Mouse (Mus musculus) forebrain, embryonic 11.5 days (tissue): Measurements from ENCODE around the gene E2f3. TPM values are rescaled to one million over a fixed set of nuclear protein-coding genes. Genes with fewer than 3 reads are reported as not detected.
A peak's percentile ranks its signal among the peaks of the same experiment; 100 is the strongest.

ENCODE experiments used
- ATAC-seq: fragments of 200-750 bp; cut with Nextera tagmentation; replicated peaks from 2 replicates; pipeline ENCODE4 v1.8.0; 2017; ENCODE audit warnings: moderate TSS enrichment; ENCODE audit not compliant: low FRiP score
- DNase-seq: peaks from one replicate; pipeline ENCODE4 v3.0.0-alpha.2; 2017; ENCODE audit warnings: low spot score
- H3K27ac ChIP-seq: fragments of 300-500 bp; sonication (generic); 2 replicates; pipeline ENCODE4 v1.5.1; 2014; ENCODE audit warnings: low read depth, low read length
- H3K27me3 ChIP-seq: fragments of 300-500 bp; sonication (generic); 2 replicates; pipeline ENCODE4 v1.6.1; 2014; ENCODE audit warnings: mild to moderate bottlenecking, low read length, mixed read lengths; ENCODE audit not compliant: control insufficient read depth, insufficient read depth
- H3K36me3 ChIP-seq: fragments of 300-500 bp; sonication (generic); 2 replicates; pipeline ENCODE4 v1.6.1; 2014; ENCODE audit warnings: mild to moderate bottlenecking, low read length, moderate library complexity, mixed read lengths; ENCODE audit not compliant: control insufficient read depth, insufficient read depth
- H3K4me1 ChIP-seq: fragments of 300-500 bp; sonication (generic); replicated peaks from 2 replicates; pipeline ENCODE4 v1.6.1; 2014; ENCODE audit warnings: low read length, mixed read lengths; ENCODE audit not compliant: control insufficient read depth, insufficient read depth
- H3K4me2 ChIP-seq: fragments of 300-500 bp; sonication (generic); 2 replicates; pipeline ENCODE4 v1.6.1; 2014; ENCODE audit warnings: low read depth, mild to moderate bottlenecking, low read length, moderate library complexity, mixed read lengths; ENCODE audit not compliant: severe bottlenecking
- H3K4me3 ChIP-seq: fragments of 300-500 bp; sonication (generic); 2 replicates; pipeline ENCODE4 v1.5.1; 2014; ENCODE audit warnings: low read depth, low read length
- H3K9ac ChIP-seq: fragments of 300-500 bp; sonication (generic); 2 replicates; pipeline ENCODE4 v1.6.1; 2014; ENCODE audit warnings: low read length
- H3K9me3 ChIP-seq: fragments of 300-500 bp; sonication (generic); 2 replicates; pipeline ENCODE4 v1.6.1; 2016; ENCODE audit warnings: low read length, mixed read lengths; ENCODE audit not compliant: control insufficient read depth
- WGBS: fragments of 180-500 bp; shearing (Covaris S2); extraction: QIAGEN DNeasy Blood & Tissue Kit; methylation state at CpG from one replicate; pipeline ENCODE4 v1.1.7; 2014; 5-methylcytosine and 5-hydroxymethylcytosine counted together
- polyA plus RNA-seq: library from polyadenylated mRNA; unstranded; fragments of >200 nt; fragmentation: Nextera tagmentation; extraction: Ambion mirVana; gene quantifications from 2 replicates; pipeline ENCODE4 v1.2.1, GENCODE M21; 2014

E2f3 gene
- polyA plus RNA-seq, 1 experiment from 2014 or later, result 23.1 TPM

DNA sequence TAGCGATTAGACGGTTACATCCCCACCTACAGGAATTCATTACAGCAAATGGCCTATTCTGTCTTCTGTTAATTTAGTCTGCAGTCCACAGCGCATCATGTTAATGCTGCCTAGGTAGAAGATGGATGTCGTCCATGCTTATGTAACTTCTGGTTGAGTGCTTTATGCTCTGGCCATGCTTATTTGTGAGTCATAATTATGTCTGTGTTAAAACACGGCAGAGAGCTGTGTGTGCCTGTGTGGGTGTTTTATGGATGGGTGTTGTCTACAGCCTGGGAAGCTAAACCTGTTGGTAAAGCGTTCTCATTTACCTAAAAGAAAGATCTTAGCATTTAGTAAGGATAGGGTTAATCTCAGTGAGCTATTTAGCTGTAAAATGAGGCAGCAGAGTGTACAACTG is 26.4 kb upstream of the E2f3 start:
- no peak overlapping the region for H3K27ac ChIP-seq
- H3K27me3 ChIP-seq, result no peaks in the 10 kb centered on the region
- H3K9ac ChIP-seq, result no peak overlapping the region
- H3K9me3 ChIP-seq, result no peaks in the 10 kb centered on the region
- no peak overlapping the region for H3K4me2 ChIP-seq
- no peak overlapping the region for H3K4me3 ChIP-seq
- H3K36me3 ChIP-seq, result no peaks in the 10 kb centered on the region
- no peaks in the 10 kb centered on the region for H3K4me1 ChIP-seq
- ATAC-seq, result no peak
- WGBS, result 86% methylated on average over 6 of the region's 6 CpGs
- DNase-seq, result no peak

DNA sequence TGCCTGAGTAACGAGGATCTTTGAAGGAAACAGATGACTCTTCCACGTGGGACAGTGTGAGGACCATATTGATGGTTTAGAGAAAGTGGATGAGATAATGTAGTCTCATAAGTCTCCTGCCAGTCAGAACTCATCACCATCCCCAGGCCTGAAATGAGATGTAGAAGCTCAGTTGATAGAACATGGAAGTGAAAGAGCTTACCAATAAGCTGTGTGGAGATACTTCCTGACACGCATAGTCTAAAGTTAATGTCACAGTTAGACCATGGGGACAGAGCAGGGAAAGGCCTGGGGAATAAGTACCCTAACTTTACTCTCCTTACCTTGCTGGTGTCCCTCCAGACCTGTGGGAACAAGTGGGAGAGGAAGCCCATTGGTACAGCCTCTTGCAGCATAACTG is 22.9 kb upstream of the E2f3 start:
- Histone ChIP-seq H3K9ac (no peak overlapping the region), H3K27me3 (no peaks in the 10 kb centered on the region), H3K9me3 (no peaks in the 10 kb centered on the region), H3K4me3 (no peak overlapping the region), H3K4me2 (no peak overlapping the region), H3K36me3 (no peaks in the 10 kb centered on the region), H3K27ac (no peak overlapping the region), H3K4me1 (no peaks in the 10 kb centered on the region)
- 86% methylated on average over 3 of the region's 3 CpGs for WGBS
- DNase-seq, result no peak
- ATAC-seq, result no peak

DNA sequence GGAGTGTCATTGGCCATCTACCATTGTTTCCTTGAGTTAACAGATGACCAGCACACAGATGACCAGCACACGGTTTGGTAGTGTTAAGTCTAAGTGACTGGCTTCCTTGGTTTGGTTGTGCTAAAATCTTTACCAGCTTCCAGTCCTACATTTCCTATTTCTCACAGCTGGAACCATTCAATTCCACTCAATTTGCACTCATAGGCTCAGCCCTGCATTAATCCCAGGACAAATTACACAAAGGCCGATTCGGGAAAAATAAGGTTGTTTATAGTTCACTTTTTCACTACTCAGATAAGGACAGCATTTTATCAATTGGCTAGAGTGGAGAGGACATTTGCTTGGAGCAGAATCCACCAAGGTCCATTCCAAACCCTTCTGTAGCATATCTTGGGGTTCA is 19.6 kb upstream of the E2f3 start:
- H3K27me3 ChIP-seq, result no peaks in the 10 kb centered on the region
- H3K9ac ChIP-seq, result no peak overlapping the region
- DNase-seq (no peak), ATAC-seq (no peak)
- WGBS, result 94% methylated on average over 3 of the region's 3 CpGs
- no peaks in the 10 kb centered on the region for H3K4me1 ChIP-seq
- no peaks in the 10 kb centered on the region for H3K9me3 ChIP-seq
- H3K4me2 ChIP-seq, result no peak overlapping the region
- H3K4me3 ChIP-seq, result no peak overlapping the region
- H3K36me3 ChIP-seq, result no peaks in the 10 kb centered on the region
- H3K27ac ChIP-seq, result no peak overlapping the region

DNA sequence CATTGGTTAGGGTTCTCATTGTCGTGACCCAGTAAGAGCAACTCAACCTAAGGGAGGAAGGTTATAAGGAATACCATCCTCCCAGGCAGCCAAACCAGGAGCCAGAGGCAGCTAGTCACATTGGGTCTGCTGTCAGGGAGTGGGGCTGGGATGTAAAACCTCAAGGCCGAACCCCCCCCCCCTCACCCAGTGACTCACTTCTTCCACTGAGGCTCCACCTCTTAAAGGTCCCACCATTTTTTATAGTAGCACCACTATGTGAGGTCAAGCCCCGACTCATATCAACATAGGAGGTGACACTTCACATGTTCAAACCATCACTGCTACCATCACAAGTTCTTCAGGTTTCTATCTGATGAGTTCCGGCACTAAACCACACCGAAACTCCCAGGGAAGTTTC is 19.0 kb upstream of the E2f3 start:
- no peak overlapping the region for H3K9ac ChIP-seq
- no peak for ATAC-seq
- H3K4me1 ChIP-seq, result no peaks in the 10 kb centered on the region
- WGBS, result 88% methylated on average over 5 of the region's 5 CpGs
- H3K27ac ChIP-seq, result no peak overlapping the region
- DNase-seq, result no peak
- H3K4me3 ChIP-seq, result no peak overlapping the region
- H3K9me3 ChIP-seq, result no peaks in the 10 kb centered on the region
- no peaks in the 10 kb centered on the region for H3K36me3 ChIP-seq
- no peaks in the 10 kb centered on the region for H3K27me3 ChIP-seq
- H3K4me2 ChIP-seq, result no peak overlapping the region

DNA sequence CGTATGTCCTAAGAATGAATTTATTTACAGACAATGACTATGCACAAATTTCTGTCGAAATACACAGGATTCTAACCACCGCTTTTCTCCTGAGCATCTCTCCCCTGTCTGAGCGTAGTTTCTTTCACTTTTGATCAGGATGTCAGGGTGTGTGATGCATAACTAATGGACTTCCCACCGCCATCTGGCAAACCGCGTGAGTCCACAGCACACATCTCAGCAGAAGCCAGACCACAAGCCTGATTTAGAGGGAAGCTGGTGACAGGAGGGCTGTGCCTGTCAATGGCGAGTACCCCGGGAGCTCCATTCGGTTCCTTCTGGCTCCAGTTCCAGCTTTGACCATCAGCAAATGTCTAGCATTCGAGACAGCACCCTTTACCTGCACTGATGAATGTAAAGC is 17.3 kb upstream of the E2f3 start:
- 70% methylated on average over 11 of the region's 11 CpGs for WGBS
- ATAC-seq (no peak), DNase-seq (no peak)
- no peaks in the 10 kb centered on the region for H3K36me3 ChIP-seq
- no peak overlapping the region for H3K4me2 ChIP-seq
- H3K4me3 ChIP-seq, result no peak overlapping the region
- no peak overlapping the region for H3K27ac ChIP-seq
- H3K9ac ChIP-seq, result no peak overlapping the region
- no peaks in the 10 kb centered on the region for H3K4me1 ChIP-seq
- no peaks in the 10 kb centered on the region for H3K27me3 ChIP-seq
- H3K9me3 ChIP-seq, result no peaks in the 10 kb centered on the region

DNA sequence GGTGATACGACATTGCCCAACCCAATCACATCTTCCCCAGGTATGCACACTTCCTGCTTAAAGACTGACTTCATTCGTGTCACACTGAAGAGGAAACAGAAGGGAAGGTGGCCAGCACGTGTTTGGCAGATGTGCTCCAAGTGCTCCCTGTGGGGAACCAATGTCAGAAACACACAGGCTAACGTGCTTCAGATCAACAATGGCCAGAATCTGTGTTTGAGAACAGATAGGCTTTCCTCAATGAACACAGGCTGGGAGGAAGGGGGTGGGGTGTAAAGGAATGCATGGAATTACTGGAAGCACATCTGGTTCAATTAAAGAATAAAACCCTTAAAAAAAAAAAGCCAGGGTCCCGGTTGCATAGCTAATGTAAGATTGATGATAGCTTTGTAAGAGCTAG is 15.2 kb upstream of the E2f3 start:
- no peak for ATAC-seq

DNA sequence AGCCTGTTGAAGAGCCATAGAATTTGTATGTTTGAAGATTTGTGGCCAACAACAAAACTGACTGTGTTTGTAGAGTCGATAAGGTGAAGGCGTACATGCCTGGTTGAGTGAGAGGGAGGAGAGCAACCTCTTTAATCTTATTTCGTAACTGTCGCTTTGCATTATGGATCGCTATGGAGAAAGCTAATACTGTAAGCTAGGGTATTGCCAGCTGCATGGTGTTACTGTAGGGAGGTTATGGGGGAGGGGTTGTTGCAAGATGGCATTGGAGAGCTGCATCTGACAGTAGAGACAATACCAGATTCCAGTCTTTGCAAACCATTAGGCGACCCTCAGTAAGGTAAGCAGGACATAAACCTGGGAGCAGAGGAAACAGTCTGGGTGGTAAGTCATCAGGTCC is 2.1 kb upstream of the E2f3 start:
- no peak overlapping the region for H3K27ac ChIP-seq
- no peaks in the 10 kb centered on the region; the same call in 1 of the 2 replicates for H3K4me1 ChIP-seq
- H3K9ac ChIP-seq, result no peak overlapping the region
- H3K4me3 ChIP-seq, result no peak overlapping the region
- DNase-seq, result no peak
- WGBS, result 93% methylated on average over 6 of the region's 6 CpGs
- no peak for ATAC-seq
- no peak overlapping the region for H3K4me2 ChIP-seq
- H3K9me3 ChIP-seq, result no peaks in the 10 kb centered on the region
- no peaks in the 10 kb centered on the region for H3K27me3 ChIP-seq
- no peaks in the 10 kb centered on the region for H3K36me3 ChIP-seq

More for the DNA sequence above, 15.2 kb upstream of the E2f3 start:
- no peak overlapping the region for H3K27ac ChIP-seq
- no peak for DNase-seq
- H3K27me3 ChIP-seq, result no peaks in the 10 kb centered on the region
- no peak overlapping the region for H3K9ac ChIP-seq
- no peaks in the 10 kb centered on the region for H3K36me3 ChIP-seq
- H3K4me1 ChIP-seq, result no peaks in the 10 kb centered on the region
- 66% methylated on average over 5 of the region's 5 CpGs for WGBS
- no peak overlapping the region for H3K4me2 ChIP-seq
- no peaks in the 10 kb centered on the region for H3K9me3 ChIP-seq
- H3K4me3 ChIP-seq, result no peak overlapping the region

DNA sequence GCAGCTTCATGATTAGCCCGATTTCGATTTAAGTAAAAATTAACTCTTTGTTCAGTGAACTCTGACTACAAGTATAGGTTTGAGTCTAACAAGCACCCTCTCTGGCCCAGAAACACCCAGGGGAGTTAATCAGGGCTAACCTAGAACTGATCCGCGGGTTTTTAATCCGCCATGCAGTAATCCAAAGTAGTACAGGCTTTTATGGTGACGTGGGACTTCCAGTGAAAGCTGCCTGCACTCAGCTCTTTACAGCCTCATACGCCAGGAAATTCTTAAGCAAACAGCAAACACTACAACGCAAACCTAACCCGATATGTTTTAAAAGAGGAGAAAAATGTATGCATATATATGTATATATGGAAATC is 875 bp upstream of the E2f3 start:
- H3K4me3 ChIP-seq, result peak overlapping the region; percentile 98
- 20% methylated on average over 9 of the region's 9 CpGs for WGBS
- no peak overlapping the region for H3K27ac ChIP-seq
- H3K9me3 ChIP-seq, result no peaks in the 10 kb centered on the region
- H3K4me1 ChIP-seq, result no peaks in the 10 kb centered on the region; the same call in 1 of the 2 replicates
- peak overlapping the region; percentile 54 for H3K4me2 ChIP-seq
- no peak for DNase-seq
- H3K36me3 ChIP-seq, result no peaks in the 10 kb centered on the region
- H3K27me3 ChIP-seq, result no peaks in the 10 kb centered on the region
- H3K9ac ChIP-seq, result peak overlapping the region; percentile 43; the same call in 1 of the 2 replicates
- ATAC-seq, result no peak

DNA sequence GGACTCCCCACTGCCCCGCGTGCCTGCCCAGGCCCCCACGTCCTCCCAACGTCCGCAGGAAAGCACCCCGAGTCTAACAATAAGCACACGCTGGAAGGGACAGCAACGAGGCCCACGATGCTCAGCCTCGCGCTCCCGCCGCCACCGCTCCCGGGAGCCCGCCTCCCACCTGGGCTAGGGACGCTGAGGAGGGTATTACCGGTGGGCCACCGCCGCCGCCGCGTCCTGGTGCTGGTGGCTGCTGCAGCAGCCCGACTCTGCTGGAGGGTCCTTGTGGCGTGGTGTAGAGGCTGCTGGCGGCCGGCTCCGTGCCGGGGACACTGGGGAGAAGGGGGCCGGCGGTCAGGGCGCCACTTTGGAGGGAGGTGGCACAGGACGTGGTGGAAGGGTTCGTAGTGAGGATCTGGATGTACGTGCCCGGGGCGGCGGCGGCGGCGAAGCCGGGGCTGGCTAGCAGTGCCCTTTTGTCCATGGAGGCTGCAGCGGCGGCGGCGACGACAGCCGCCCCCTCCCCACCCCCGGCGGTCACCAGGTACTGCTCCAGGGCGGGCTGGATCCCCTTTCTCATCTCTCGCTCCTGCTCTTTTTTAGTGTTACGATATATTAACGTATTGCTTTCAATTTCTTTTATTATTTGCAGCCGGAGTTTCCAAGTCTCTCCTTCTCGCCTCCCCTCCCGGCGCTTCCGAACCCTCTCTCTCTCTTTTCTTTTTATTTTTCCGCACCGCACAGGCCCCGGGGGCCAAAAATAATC is 585 bp downstream of the E2f3 start:
- Histone ChIP-seq H3K36me3 (no peaks in the 10 kb centered on the region), H3K9me3 (no peaks in the 10 kb centered on the region), H3K27me3 (no peaks in the 10 kb centered on the region), H3K4me3 (peak overlapping the region; percentile 98), H3K4me2 (peak overlapping the region; percentile 85), H3K27ac (peak overlapping the region; percentile 96), H3K9ac (peak overlapping the region; percentile 100), H3K4me1 (no peaks in the 10 kb centered on the region; the same call in 1 of the 2 replicates)
- peak; percentile 85 for DNase-seq
- ATAC-seq, result peak; percentile 16
- WGBS, result under 1% methylated on average over 54 of the region's 62 CpGs
